Mouse (Mus musculus) forebrain, embryonic 14.5 days (tissue): ENCODE results near the gene Dnajc11. TPM values are rescaled to one million over a fixed set of nuclear protein-coding genes. Genes with fewer than 3 reads are reported as not detected.

Experiments
- ATAC-seq: fragments of 200-750 bp; cut with Nextera tagmentation; 2 replicates; pipeline ENCODE4 v1.8.0; 2017; ENCODE audit warnings: mild to moderate bottlenecking, moderate library complexity
- DNase-seq: peaks from one replicate; pipeline ENCODE4 v3.0.0-alpha.2; 2015; ENCODE audit warnings: low spot score
- H3K27ac ChIP-seq: fragments of 300-500 bp; sonication (generic); 2 replicates; pipeline ENCODE4 v1.5.1; 2014; ENCODE audit warnings: low read depth, mild to moderate bottlenecking, control low read depth, low read length, moderate library complexity
- H3K27me3 ChIP-seq: fragments of 300-500 bp; sonication (generic); replicated peaks from 2 replicates; pipeline ENCODE4 v1.6.1; 2014; ENCODE audit warnings: low read length, control low read depth, mixed read lengths; ENCODE audit not compliant: control insufficient read depth, insufficient read depth
- H3K36me3 ChIP-seq: fragments of 300-500 bp; sonication (generic); 2 replicates; pipeline ENCODE4 v1.6.1; 2014; ENCODE audit warnings: low read length, control low read depth; ENCODE audit not compliant: control insufficient read depth, insufficient read depth
- H3K4me1 ChIP-seq: fragments of 300-500 bp; sonication (generic); 2 replicates; pipeline ENCODE4 v1.6.1; 2014; ENCODE audit warnings: antibody characterized with exemption, low read length, control low read depth; ENCODE audit not compliant: control insufficient read depth, insufficient read depth
- H3K4me2 ChIP-seq: fragments of 300-500 bp; sonication (generic); 2 replicates; pipeline ENCODE4 v1.6.1; 2014; ENCODE audit warnings: mild to moderate bottlenecking, control low read depth, low read length
- H3K4me3 ChIP-seq: fragments of 300-500 bp; sonication (generic); 2 replicates; pipeline ENCODE4 v1.5.1; 2014; ENCODE audit warnings: low read depth, low read length, control low read depth
- H3K9ac ChIP-seq: fragments of 300-500 bp; sonication (generic); 2 replicates; pipeline ENCODE4 v1.6.1; 2014; ENCODE audit warnings: mild to moderate bottlenecking, low read length, control low read depth, moderate library complexity
- H3K9me3 ChIP-seq: fragments of 300-500 bp; sonication (generic); replicated peaks from 2 replicates; pipeline ENCODE4 v1.6.1; 2016; ENCODE audit warnings: low read length, control low read depth, mixed read lengths; ENCODE audit not compliant: control insufficient read depth
- WGBS: fragments of 180-500 bp; shearing (Covaris S2); extraction: QIAGEN DNeasy Blood & Tissue Kit; methylation state at CpG from one replicate; pipeline ENCODE4 v1.1.7; 2014; 5-methylcytosine and 5-hydroxymethylcytosine counted together
- polyA plus RNA-seq: library from polyadenylated mRNA; unstranded; fragments of >200 nt; fragmentation: Nextera tagmentation; extraction: Ambion mirVana; gene quantifications from 2 replicates; pipeline ENCODE4 v1.2.1, GENCODE M21; 2014

Gene Dnajc11
- polyA plus RNA-seq, 1 experiment from 2014 or later, result 67.9 TPM

- Histone ChIP-seq H3K36me3 (no peaks in the 10 kb centered on the region), H3K4me2 (no peak overlapping the region), H3K27ac (no peak overlapping the region), H3K4me3 (no peak overlapping the region), H3K9me3 (no peaks in the 10 kb centered on the region), H3K9ac (no peak overlapping the region), H3K27me3 (no peaks in the 10 kb centered on the region), H3K4me1 (0 out of 2 replicates have a peak, but pooled peaks cover 2% of the 10 kb centered on the region)
- no peak for DNase-seq
- WGBS, result 70% methylated on average over 11 of the region's 11 CpGs
- no peak for ATAC-seq
These were observed 32.1 kb upstream of the Dnajc11 start for GRCm38 (mm10) chr4:151901422-151901821.

- no peak for DNase-seq
- Histone ChIP-seq H3K9me3 (no peaks in the 10 kb centered on the region), H3K4me1 (0 out of 2 replicates have a peak, but pooled peaks cover 6% of the 10 kb centered on the region), H3K9ac (no peak overlapping the region), H3K27me3 (no peaks in the 10 kb centered on the region), H3K27ac (no peak overlapping the region), H3K4me3 (no peak overlapping the region), H3K4me2 (no peak overlapping the region), H3K36me3 (no peaks in the 10 kb centered on the region)
- ATAC-seq, result no peak
- 89% methylated on average over 17 of the region's 17 CpGs for WGBS
These were observed 31.3 kb upstream of the Dnajc11 start for GRCm38 (mm10) chr4:151902046-151902688.

GRCm38 (mm10) chr4:151902689-151903241 lies 30.7 kb upstream of the Dnajc11 start:
- Histone ChIP-seq H3K9ac (no peak overlapping the region), H3K27me3 (no peaks in the 10 kb centered on the region), H3K36me3 (no peaks in the 10 kb centered on the region), H3K4me1 (0 out of 2 replicates have a peak, but pooled peaks cover 6% of the 10 kb centered on the region), H3K4me2 (no peak overlapping the region), H3K9me3 (no peaks in the 10 kb centered on the region), H3K27ac (no peak overlapping the region), H3K4me3 (no peak overlapping the region)
- WGBS, result 65% methylated on average over 14 of the region's 14 CpGs
- DNase-seq, result no peak
- ATAC-seq, result no peak

- Histone ChIP-seq H3K27ac (no peak overlapping the region), H3K9ac (no peak overlapping the region), H3K4me1 (0 out of 2 replicates have a peak, but pooled peaks cover 6% of the 10 kb centered on the region), H3K4me3 (no peak overlapping the region), H3K4me2 (no peak overlapping the region), H3K9me3 (no peaks in the 10 kb centered on the region), H3K27me3 (no peaks in the 10 kb centered on the region), H3K36me3 (no peaks in the 10 kb centered on the region)
- 55% methylated on average over 11 of the region's 11 CpGs for WGBS
- ATAC-seq (no peak), DNase-seq (no peak)
These were observed 29.4 kb upstream of the Dnajc11 start for GRCm38 (mm10) chr4:151904098-151904497.

- ATAC-seq (no peak), DNase-seq (no peak)
- Histone ChIP-seq H3K9me3 (no peaks in the 10 kb centered on the region), H3K27ac (no peak overlapping the region), H3K4me2 (no peak overlapping the region), H3K4me1 (0 out of 2 replicates have a peak, but pooled peaks cover 6% of the 10 kb centered on the region), H3K4me3 (no peak overlapping the region), H3K36me3 (no peaks in the 10 kb centered on the region), H3K27me3 (no peaks in the 10 kb centered on the region), H3K9ac (no peak overlapping the region)
- WGBS, result 87% methylated on average over 4 of the region's 4 CpGs
These were observed 27.9 kb upstream of the Dnajc11 start for GRCm38 (mm10) chr4:151905621-151906020.

- Histone ChIP-seq H3K27me3 (no peaks in the 10 kb centered on the region), H3K4me3 (no peak overlapping the region), H3K36me3 (no peaks in the 10 kb centered on the region), H3K9me3 (no peaks in the 10 kb centered on the region), H3K4me2 (no peak overlapping the region), H3K9ac (no peak overlapping the region), H3K4me1 (0 out of 2 replicates have a peak, but pooled peaks cover 6% of the 10 kb centered on the region), H3K27ac (no peak overlapping the region)
- ATAC-seq, result no peak
- 78% methylated on average over 26 of the region's 26 CpGs for WGBS
- DNase-seq, result peak; percentile 21
These were observed 25.7 kb upstream of the Dnajc11 start for GRCm38 (mm10) chr4:151907577-151908343.

GRCm38 (mm10) chr4:151908809-151909208 lies 24.7 kb upstream of the Dnajc11 start:
- Histone ChIP-seq H3K4me3 (no peak overlapping the region), H3K4me1 (0 out of 2 replicates have a peak, but pooled peaks cover 6% of the 10 kb centered on the region), H3K27ac (no peak overlapping the region), H3K4me2 (no peak overlapping the region), H3K9me3 (no peaks in the 10 kb centered on the region), H3K27me3 (no peaks in the 10 kb centered on the region), H3K9ac (no peak overlapping the region), H3K36me3 (no peaks in the 10 kb centered on the region)
- ATAC-seq (no peak), DNase-seq (no peak)
- WGBS, result 85% methylated on average over 8 of the region's 8 CpGs

GRCm38 (mm10) chr4:151916271-151916670 lies 17.2 kb upstream of the Dnajc11 start:
- Histone ChIP-seq H3K4me3 (no peak overlapping the region), H3K9me3 (no peaks in the 10 kb centered on the region), H3K27ac (no peak overlapping the region), H3K36me3 (no peaks in the 10 kb centered on the region), H3K4me1 (no peaks in the 10 kb centered on the region), H3K27me3 (no peaks in the 10 kb centered on the region), H3K9ac (no peak overlapping the region), H3K4me2 (no peak overlapping the region)
- ATAC-seq, result no peak
- peak; percentile 24 for DNase-seq
- 80% methylated on average over 11 of the region's 11 CpGs for WGBS
